Mouse (Mus musculus): Measurements from ENCODE around the gene Padi6.

Gene Padi6

DNA sequence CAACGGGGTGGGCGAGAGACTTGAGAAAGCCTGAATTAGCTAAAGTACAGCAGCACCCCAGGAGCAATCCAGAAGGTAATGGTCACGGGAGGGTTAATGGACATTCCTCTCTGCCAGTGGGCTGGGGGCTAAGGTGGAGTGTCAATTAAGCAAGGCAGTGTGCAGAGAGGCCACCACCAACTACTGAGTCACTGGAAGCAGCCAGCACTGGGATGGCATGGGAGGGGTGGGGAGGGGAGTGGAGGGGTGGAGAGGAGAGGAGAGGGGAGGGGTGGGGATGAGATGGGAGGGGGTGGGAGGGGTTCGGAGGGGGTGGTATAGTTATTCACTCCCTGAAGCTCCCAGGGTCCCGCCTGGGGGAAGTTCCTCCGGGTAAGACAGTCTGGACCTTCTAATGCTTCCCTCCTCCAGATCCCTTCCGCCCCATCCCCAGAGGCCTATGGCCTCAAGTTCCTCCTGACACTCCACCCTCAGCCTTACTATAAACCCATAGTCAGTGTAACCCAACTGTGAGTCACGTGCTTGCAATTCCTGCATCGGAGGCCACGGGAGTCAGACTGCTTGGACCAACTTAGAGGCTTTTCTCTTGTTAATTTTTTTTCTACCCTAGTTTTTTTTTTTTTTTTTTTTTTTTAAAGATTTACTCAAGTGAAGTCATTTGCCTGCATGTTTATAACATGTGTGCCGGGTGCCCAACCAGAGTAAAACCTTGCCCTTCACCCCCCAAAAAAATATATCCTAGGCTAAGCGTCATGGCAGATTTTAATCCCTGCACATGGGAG lies 54.2 kb downstream of the Padi6 start:
- no peak for DNase-seq (ENCODE audit: extremely low spot score, low spot score)

DNA sequence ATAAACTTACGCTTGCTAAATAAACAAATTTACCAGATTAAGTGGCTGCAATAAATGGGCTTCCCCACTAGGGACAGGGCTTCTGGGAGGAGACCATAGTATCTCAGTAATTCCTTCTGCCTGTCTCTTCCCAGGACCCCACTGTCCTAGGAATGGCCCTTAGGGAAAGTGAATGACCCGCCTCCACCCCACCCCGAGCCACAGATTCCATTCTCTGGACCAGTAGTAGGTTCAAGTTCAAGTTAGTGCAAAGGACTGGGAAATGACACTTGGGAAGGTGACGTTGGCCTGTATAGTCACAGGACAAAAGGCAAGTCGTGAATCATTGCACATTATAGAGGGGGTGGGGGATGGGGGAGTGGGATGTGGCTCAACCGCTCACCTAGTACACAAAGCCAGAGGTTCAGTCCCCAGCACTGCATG lies 57.6 kb downstream of the Padi6 start:
- DNase-seq (ENCODE audit: extremely low spot score, low spot score), result no peak

GRCm38 (mm10) chr4:140684141-140684871 lies 58.1 kb downstream of the Padi6 start:
- DNase-seq (ENCODE audit: extremely low spot score, low spot score), result peak; percentile 79

DNA sequence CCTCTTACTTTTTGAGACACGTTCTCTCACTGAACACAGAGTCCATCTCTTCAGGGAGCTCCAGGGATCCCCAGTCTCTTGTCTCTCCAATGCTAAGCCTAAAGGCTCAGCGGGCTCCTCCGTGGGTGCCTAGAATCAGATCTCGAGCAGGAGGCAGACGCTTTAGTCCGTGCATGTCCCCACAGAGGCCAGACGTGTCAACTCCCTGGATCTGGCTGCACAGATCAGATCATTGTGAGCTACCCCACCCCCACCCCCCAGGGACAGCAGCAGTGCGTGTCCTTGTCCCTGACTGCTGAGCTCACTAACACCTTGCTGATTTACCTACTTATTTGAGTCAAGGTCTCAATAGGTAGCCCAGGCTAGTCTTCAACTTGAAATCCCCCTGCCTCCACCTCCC lies 58.8 kb downstream of the Padi6 start:
- no peak for DNase-seq (ENCODE audit: extremely low spot score, low spot score)

DNA sequence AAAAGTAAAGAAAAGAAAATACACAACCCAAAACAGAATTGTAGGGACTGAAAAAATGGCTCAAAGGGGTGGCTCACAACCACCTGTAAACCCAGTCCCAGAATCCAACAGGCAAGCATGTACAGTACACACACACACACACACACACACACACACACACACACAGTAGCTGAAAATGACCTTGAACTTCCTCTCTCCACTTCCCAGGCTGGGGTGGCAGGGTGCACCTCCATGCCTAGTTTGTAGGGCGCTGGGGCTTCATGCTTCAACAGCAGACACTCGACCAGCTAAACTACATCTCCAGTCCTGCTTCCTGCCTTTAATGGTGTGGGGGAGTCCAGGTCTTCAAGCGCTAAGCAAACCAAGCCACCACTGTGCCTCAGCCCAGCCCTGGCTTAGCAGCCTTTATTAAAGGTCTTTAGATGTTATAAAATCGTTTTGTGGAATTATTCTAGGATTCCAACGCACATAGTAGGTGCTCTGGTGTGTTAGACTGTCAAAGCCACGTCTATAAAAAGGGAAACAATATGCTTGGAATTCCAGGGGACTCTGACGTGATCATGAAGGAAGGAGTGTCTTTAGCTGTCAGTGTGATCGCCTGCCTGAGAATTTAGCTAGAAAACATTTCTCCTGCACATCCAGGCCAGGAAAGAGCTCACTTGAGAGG lies 61.6 kb downstream of the Padi6 start:
- DNase-seq (ENCODE audit: extremely low spot score, low spot score), result no peak

- peak; percentile 77 for DNase-seq (ENCODE audit: extremely low spot score, low spot score)
Observed at GRCm38 (mm10) chr4:140679723-140680380, 62.6 kb downstream of the Padi6 start.

GRCm38 (mm10) chr4:140679038-140679437 lies 63.4 kb downstream of the Padi6 start:
- DNase-seq (ENCODE audit: extremely low spot score, low spot score), result peak; percentile 63

Measured in neural tube, embryonic 10.5 days (tissue).